Mouse (Mus musculus) stomach, embryonic 15.5 days (tissue): ENCODE measurements around the gene Rnf5. TPM values are rescaled to one million over a fixed set of nuclear protein-coding genes. Genes with fewer than 3 reads are reported as not detected.
A peak's percentile ranks its signal among the peaks of the same experiment; 100 is the strongest.

Experiments
- ATAC-seq: fragments of 200-750 bp; cut with Nextera tagmentation; 2 replicates; pipeline ENCODE4 v1.8.0; 2017; ENCODE audit warnings: low read depth, moderate number of reproducible peaks, moderate TSS enrichment; ENCODE audit not compliant: insufficient read depth, low FRiP score
- H3K27ac ChIP-seq: fragments of 300-500 bp; sonication (generic); 2 replicates; pipeline ENCODE4 v1.5.1; 2015; ENCODE audit warnings: mild to moderate bottlenecking, inconsistent platforms
- H3K27me3 ChIP-seq: fragments of 300-500 bp; sonication (generic); replicated peaks from 2 replicates; pipeline ENCODE4 v1.6.1; 2015; ENCODE audit warnings: inconsistent platforms
- H3K36me3 ChIP-seq: fragments of 300-500 bp; sonication (generic); 2 replicates; pipeline ENCODE4 v1.6.1; 2015; ENCODE audit warnings: inconsistent platforms
- H3K4me1 ChIP-seq: fragments of 300-500 bp; sonication (generic); 2 replicates; pipeline ENCODE4 v1.6.1; 2015; ENCODE audit warnings: inconsistent platforms
- H3K4me2 ChIP-seq: fragments of 300-500 bp; sonication (generic); 2 replicates; pipeline ENCODE4 v1.6.1; 2015; ENCODE audit warnings: mild to moderate bottlenecking, inconsistent platforms
- H3K4me3 ChIP-seq: fragments of 300-500 bp; sonication (generic); replicated peaks from 2 replicates; pipeline ENCODE4 v1.5.1; 2015; ENCODE audit warnings: inconsistent platforms
- H3K9ac ChIP-seq: fragments of 300-500 bp; sonication (generic); 2 replicates; pipeline ENCODE4 v1.6.1; 2015; ENCODE audit warnings: inconsistent platforms
- H3K9me3 ChIP-seq: fragments of 300-500 bp; sonication (generic); 2 replicates; pipeline ENCODE4 v1.6.1; 2016; ENCODE audit warnings: inconsistent platforms
- WGBS: fragments of 180-500 bp; shearing (Covaris S2); methylation state at CpG from one replicate; pipeline ENCODE4 v1.1.7; 2015; 5-methylcytosine and 5-hydroxymethylcytosine counted together
- polyA plus RNA-seq: library from polyadenylated mRNA; unstranded; fragments of >200 nt; fragmentation: Nextera tagmentation; extraction: Ambion mirVana; gene quantifications from 2 replicates; pipeline ENCODE4 v1.2.1, GENCODE M21; 2015

Gene Rnf5
- polyA plus RNA-seq, 1 experiment from 2014 or later = 130 TPM

DNA sequence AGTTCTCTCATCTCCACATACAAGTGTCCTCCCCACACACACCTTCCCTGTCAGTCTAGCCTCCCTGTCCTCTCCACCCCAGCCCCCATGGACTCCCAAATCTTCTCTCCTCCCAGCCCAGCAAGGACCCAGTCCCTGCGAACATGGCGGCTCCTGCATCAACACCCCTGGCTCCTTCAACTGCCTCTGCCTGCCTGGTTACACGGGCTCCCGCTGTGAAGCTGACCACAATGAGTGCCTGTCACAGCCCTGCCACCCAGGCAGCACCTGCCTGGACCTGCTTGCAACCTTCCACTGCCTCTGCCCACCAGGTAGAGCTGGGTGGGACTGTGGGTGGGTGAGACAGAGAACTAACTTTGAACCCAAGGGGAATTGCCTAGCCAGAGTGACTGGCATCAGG lies 33.6 kb downstream of the Rnf5 start:
- no peaks in the 10 kb centered on the region for H3K27me3 ChIP-seq
- H3K9me3 ChIP-seq = no peaks in the 10 kb centered on the region
- H3K9ac ChIP-seq = no peak overlapping the region
- WGBS = 67% methylated on average over 4 of the region's 4 CpGs
- H3K27ac ChIP-seq = no peak overlapping the region
- H3K4me1 ChIP-seq = no peaks in the 10 kb centered on the region
- H3K4me3 ChIP-seq = no peak overlapping the region
- ATAC-seq = no peak
- no peak overlapping the region for H3K4me2 ChIP-seq
- no peaks in the 10 kb centered on the region for H3K36me3 ChIP-seq

DNA sequence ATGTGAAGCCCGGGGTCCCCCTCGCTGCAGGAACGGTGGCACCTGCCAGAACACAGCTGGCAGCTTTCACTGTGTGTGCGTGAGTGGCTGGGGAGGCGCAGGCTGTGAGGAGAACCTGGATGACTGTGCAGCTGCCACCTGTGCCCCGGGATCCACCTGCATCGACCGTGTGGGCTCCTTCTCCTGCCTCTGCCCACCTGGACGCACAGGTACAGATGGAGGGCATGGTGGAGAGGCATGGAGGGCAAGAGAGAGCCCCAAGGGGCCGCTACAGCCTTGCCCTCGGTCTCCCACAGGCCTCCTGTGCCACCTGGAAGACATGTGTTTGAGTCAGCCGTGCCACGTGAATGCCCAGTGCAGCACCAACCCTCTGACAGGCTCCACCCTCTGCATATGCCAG lies 35.1 kb downstream of the Rnf5 start:
- 71% methylated on average over 13 of the region's 13 CpGs for WGBS
- no peak overlapping the region for H3K4me3 ChIP-seq
- H3K36me3 ChIP-seq = no peaks in the 10 kb centered on the region
- H3K4me2 ChIP-seq = no peak overlapping the region
- no peaks in the 10 kb centered on the region for H3K9me3 ChIP-seq
- ATAC-seq = no peak
- no peak overlapping the region for H3K27ac ChIP-seq
- no peak overlapping the region for H3K9ac ChIP-seq
- no peaks in the 10 kb centered on the region for H3K27me3 ChIP-seq
- peaks cover 9% of the 10 kb centered on the region; the same call in 1 of the 2 replicates for H3K4me1 ChIP-seq

DNA sequence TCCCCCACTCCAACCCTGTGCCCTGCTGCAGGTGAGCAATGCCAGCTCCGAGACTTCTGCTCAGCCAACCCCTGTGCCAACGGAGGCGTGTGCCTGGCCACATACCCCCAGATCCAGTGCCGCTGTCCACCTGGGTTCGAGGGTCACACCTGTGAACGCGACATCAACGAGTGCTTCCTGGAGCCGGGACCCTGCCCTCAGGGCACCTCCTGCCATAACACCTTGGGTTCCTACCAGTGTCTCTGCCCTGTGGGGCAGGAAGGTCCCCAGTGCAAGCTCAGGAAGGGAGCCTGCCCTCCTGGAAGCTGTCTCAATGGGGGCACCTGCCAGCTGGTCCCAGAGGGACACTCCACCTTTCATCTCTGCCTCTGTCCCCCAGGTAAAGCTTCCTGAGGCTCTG lies 36.2 kb downstream of the Rnf5 start:
- no peak overlapping the region for H3K9ac ChIP-seq
- ATAC-seq = no peak
- WGBS = 49% methylated on average over 9 of the region's 9 CpGs

DNA sequence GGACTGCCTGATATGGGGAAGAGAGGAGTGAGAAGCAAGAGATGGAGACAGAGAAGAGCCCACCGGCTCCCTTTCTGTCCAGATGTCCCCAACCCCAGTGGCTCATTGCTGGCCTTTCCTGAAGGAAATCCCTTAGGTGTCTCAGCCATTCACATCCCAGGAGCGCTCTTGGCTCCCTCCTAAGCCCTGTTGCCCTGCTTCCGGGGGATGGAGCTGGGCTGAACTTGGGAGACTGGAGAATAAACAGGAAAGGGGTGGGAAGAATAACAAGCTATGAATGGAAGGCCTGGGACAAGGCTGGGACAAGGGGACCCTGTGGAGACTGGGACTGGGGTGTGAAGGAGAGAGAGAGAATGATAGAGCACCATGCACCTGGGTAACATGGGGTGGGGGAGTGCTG lies 38.7 kb downstream of the Rnf5 start:
- 54% methylated on average over 3 of the region's 3 CpGs for WGBS
- Histone ChIP-seq H3K27me3 (no peaks in the 10 kb centered on the region), H3K9me3 (no peaks in the 10 kb centered on the region), H3K4me2 (peak overlapping the region; percentile 34), H3K4me1 (peaks cover 9% of the 10 kb centered on the region; the same call in 1 of the 2 replicates), H3K9ac (no peak overlapping the region), H3K4me3 (0 out of 2 replicates have a peak overlapping the region, but pooled peaks have one; percentile 12), H3K27ac (peak overlapping the region; percentile 63), H3K36me3 (no peaks in the 10 kb centered on the region)
- no peak for ATAC-seq

More for the DNA sequence above, 36.2 kb downstream of the Rnf5 start:
- no peak overlapping the region for H3K4me2 ChIP-seq
- H3K27me3 ChIP-seq = no peaks in the 10 kb centered on the region
- peaks cover 9% of the 10 kb centered on the region; the same call in 1 of the 2 replicates for H3K4me1 ChIP-seq
- H3K4me3 ChIP-seq = no peak overlapping the region
- no peaks in the 10 kb centered on the region for H3K9me3 ChIP-seq
- H3K36me3 ChIP-seq = no peaks in the 10 kb centered on the region
- H3K27ac ChIP-seq = no peak overlapping the region

DNA sequence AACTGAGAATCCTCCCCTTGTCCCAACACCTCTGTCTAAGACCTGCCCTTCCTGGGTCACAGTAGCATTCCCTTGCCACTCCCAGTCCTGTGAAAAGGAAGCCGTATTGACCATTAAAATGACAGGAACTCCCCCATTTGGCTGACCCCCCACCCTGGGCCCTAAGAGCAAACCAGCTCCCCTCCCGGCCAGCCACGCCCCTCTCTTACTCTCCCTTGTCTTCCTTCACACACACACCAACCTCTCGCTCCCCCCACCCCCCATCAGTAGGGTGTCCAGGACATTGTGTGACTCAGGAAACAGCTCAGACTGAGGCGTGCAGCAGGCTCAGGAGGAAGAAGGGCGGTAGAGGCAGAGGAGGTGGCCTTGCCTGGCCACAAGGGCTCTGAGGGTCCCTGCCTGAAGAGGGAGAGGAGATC lies 39.5 kb downstream of the Rnf5 start, which contains the start of gene Notch4:
Gene Notch4, plus strand, starts transcription at position 266 of the 419 bp plus-strand sequence.
- H3K4me1 ChIP-seq = peaks cover 9% of the 10 kb centered on the region; the same call in 1 of the 2 replicates
- peak within 1 kb of the TSS; percentile 34 for H3K4me2 ChIP-seq
- peak; percentile 20; the same call in 1 of the 2 replicates for ATAC-seq
- no peaks in the 10 kb centered on the region for H3K36me3 ChIP-seq
- H3K9me3 ChIP-seq = no peaks in the 10 kb centered on the region
- WGBS = 14% methylated on average over 6 of the region's 6 CpGs
- H3K27me3 ChIP-seq = no peaks in the 10 kb centered on the region
- H3K9ac ChIP-seq = no peak within 1 kb of the TSS
- peak within 1 kb of the TSS; percentile 63 for H3K27ac ChIP-seq
- H3K4me3 ChIP-seq = peak within 1 kb of the TSS; percentile 12; the same call in 1 of the 2 replicates

DNA sequence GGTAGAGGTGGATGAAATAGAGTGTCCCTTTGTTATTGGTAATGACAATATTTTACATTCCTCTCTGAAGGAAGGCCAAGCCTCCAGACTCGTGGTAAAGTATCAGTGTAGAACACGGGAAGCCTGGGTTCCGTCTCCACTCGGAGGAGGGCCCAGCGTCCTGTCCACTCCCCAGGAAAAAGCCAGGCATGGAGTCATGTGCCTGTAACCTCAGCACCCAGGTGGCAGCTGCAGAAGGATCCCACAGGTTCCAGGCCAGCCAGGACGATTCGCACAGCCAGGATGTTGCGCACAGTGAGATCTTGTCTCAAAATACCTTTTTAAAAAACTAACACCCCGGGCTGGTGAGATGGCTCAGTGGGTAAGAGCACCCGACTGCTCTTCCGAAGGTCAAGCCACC lies 40.1 kb downstream of the Rnf5 start:
- Histone ChIP-seq H3K27ac (peak overlapping the region; percentile 11; the same call in 1 of the 2 replicates), H3K36me3 (no peaks in the 10 kb centered on the region), H3K9ac (no peak overlapping the region), H3K4me2 (no peak overlapping the region), H3K4me1 (peaks cover 9% of the 10 kb centered on the region; the same call in 1 of the 2 replicates), H3K27me3 (no peaks in the 10 kb centered on the region), H3K9me3 (no peaks in the 10 kb centered on the region), H3K4me3 (no peak overlapping the region)
- WGBS = 70% methylated on average over 11 of the region's 11 CpGs
- ATAC-seq = no peak

DNA sequence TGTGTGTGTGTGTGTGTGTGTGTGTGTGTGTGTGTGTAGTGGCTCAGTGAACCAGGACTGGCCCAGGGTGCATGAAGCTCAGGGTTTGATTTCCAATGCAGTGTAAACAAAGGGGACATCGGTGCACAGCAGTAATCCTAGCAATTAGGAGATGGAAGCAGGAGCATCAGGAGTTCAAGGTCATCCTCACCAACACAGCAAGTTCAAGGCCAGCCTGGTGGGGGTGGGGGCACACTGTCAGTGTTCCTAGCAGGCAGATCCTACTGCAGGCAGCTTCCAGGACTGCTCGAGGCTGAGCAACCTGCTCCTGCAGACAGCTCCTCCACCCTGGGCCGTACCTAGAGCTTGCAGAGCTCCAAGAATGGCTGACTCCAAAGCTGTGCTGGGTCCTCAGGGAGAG lies 40.9 kb downstream of the Rnf5 start:
- H3K9ac ChIP-seq = no peak overlapping the region
- 50% methylated on average over 3 of the region's 3 CpGs for WGBS
- no peak overlapping the region for H3K4me3 ChIP-seq
- no peaks in the 10 kb centered on the region for H3K27me3 ChIP-seq
- H3K4me1 ChIP-seq = peaks cover 9% of the 10 kb centered on the region; the same call in 1 of the 2 replicates
- no peaks in the 10 kb centered on the region for H3K36me3 ChIP-seq
- H3K4me2 ChIP-seq = no peak overlapping the region
- no peak overlapping the region for H3K27ac ChIP-seq
- ATAC-seq = no peak
- H3K9me3 ChIP-seq = no peaks in the 10 kb centered on the region

DNA sequence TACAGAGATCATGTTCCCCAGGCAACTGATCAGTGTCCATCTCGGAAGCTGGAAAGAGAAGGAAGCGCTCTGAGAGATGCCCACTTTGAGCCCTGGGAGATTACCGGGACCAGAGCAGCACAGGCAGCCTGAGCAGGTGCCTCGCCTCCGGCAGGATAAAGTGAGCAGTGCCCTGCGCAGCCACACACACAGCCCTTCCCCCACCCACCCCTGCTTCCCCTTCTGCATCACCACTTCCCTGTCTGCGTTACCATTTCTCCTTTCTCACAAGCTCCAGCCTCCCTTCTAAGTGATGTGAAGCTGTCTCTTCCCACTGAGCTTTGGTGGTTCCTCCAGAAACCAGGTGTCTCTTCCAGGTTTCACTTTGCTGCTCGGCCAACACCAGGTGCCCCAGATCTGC lies 42.3 kb downstream of the Rnf5 start:
- H3K4me3 ChIP-seq = no peak overlapping the region
- H3K27ac ChIP-seq = peak overlapping the region; percentile 62; the same call in 1 of the 2 replicates
- ATAC-seq = no peak
- H3K36me3 ChIP-seq = no peaks in the 10 kb centered on the region
- H3K4me1 ChIP-seq = peaks cover 9% of the 10 kb centered on the region; the same call in 1 of the 2 replicates
- 54% methylated on average over 8 of the region's 8 CpGs for WGBS
- H3K9ac ChIP-seq = no peak overlapping the region
- H3K27me3 ChIP-seq = no peaks in the 10 kb centered on the region
- no peaks in the 10 kb centered on the region for H3K9me3 ChIP-seq
- H3K4me2 ChIP-seq = no peak overlapping the region

DNA sequence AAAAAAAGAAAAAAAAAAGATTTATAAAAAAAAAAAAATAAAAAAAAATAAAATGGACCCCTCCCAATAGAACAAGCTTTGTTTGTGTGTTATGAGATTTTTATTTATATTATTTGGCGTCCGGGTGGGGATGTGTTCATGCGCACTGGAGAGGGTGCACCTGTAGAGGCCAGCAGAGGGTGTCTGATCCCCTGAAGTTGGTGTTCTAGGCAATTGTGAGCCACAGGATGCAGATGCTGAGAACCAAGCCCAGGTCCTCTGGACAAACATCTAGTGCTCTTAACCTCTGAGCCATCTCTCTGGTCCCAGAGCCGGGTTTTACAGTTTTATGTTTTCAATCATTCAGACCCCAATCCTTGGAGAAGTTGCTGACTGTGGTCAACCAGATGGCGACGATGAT lies 43.1 kb downstream of the Rnf5 start:
- Histone ChIP-seq H3K4me1 (peaks cover 9% of the 10 kb centered on the region; the same call in 1 of the 2 replicates), H3K9ac (no peak overlapping the region), H3K36me3 (no peaks in the 10 kb centered on the region), H3K4me2 (no peak overlapping the region), H3K27me3 (no peaks in the 10 kb centered on the region), H3K9me3 (no peaks in the 10 kb centered on the region), H3K4me3 (no peak overlapping the region), H3K27ac (no peak overlapping the region)
- 88% methylated on average over 6 of the region's 6 CpGs for whole genome bisulfite sequencing
- ATAC-seq = no peak

DNA sequence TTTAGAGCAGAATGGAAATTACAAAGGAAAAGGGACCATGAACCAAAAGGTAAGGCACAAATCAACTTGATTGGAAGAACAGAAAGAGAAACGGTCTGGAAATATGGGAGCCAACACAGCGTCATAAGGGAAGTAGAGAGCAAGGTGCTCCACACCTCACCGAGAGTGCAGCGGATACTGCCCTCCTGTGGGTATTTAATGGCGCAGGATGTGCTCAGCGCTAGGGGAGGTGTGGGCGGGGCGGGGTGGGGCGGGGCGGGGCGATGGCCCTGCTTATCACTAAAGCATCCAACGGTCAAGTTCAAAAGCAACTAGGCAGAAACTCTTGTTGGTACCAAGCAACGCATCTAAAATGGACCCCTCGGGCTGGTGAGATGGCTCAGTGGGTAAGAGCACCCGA lies 43.6 kb downstream of the Rnf5 start:
- ATAC-seq = 0 out of 2 replicates have a peak, but pooled peaks have one; percentile 30
- H3K36me3 ChIP-seq = no peaks in the 10 kb centered on the region
- no peaks in the 10 kb centered on the region for H3K9me3 ChIP-seq
- peaks cover 9% of the 10 kb centered on the region; the same call in 1 of the 2 replicates for H3K4me1 ChIP-seq
- H3K4me2 ChIP-seq = no peak overlapping the region
- no peak overlapping the region for H3K4me3 ChIP-seq
- H3K27me3 ChIP-seq = no peaks in the 10 kb centered on the region
- H3K27ac ChIP-seq = no peak overlapping the region
- no peak overlapping the region for H3K9ac ChIP-seq
- WGBS = 24% methylated on average over 15 of the region's 15 CpGs

DNA sequence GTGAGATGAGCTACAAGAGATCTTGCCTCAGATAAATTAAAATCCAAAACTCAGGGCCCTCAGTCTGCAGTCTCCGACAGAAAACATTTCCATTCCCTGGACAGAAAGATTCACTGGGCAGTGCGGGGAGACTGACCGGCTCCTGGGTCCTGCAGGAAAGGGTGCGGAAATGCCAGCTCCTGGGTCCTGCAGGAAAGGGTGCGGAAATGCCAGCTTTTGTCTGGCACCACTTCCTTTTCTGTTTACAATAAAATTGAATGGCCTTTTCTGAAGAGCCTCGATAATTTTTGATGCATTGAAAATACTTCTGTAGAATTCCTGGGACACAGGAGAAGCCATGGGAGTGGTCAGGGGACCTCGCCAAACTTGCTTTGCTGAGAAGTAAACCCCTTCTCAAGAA lies 44.4 kb downstream of the Rnf5 start:
- H3K27ac ChIP-seq = no peak overlapping the region
- H3K4me2 ChIP-seq = no peak overlapping the region
- peaks cover 2% of the 10 kb centered on the region; the same call in 1 of the 2 replicates for H3K4me1 ChIP-seq
- WGBS = 80% methylated on average over 7 of the region's 7 CpGs
- H3K9me3 ChIP-seq = no peaks in the 10 kb centered on the region
- H3K4me3 ChIP-seq = no peak overlapping the region
- H3K9ac ChIP-seq = no peak overlapping the region
- no peaks in the 10 kb centered on the region for H3K27me3 ChIP-seq
- no peaks in the 10 kb centered on the region for H3K36me3 ChIP-seq
- ATAC-seq = no peak

DNA sequence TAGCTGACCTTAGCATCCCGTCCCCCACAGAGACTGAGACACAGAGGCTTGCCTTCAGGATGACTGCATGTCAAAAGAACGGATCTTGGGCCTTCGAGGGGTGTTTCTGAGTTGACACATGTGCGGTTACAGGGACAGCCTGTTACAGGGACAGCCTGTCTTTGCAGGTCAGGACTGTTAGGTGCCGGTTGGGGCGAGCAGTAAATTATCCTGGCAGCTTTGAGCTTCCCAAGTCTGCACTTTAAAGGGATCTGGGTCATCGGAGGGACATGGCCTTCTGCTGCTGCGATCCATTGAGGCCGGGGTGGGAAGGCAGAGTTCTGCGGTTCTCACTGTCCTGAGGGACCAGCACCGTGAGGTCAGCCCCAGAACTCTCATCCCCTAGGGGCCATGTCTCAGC lies 46.1 kb downstream of the Rnf5 start:
- Histone ChIP-seq H3K9me3 (no peaks in the 10 kb centered on the region), H3K4me2 (no peak overlapping the region), H3K4me1 (no peaks in the 10 kb centered on the region), H3K36me3 (no peaks in the 10 kb centered on the region), H3K27ac (no peak overlapping the region), H3K27me3 (no peaks in the 10 kb centered on the region), H3K9ac (no peak overlapping the region), H3K4me3 (no peak overlapping the region)
- 67% methylated on average over 11 of the region's 11 CpGs for WGBS
- ATAC-seq = no peak

DNA sequence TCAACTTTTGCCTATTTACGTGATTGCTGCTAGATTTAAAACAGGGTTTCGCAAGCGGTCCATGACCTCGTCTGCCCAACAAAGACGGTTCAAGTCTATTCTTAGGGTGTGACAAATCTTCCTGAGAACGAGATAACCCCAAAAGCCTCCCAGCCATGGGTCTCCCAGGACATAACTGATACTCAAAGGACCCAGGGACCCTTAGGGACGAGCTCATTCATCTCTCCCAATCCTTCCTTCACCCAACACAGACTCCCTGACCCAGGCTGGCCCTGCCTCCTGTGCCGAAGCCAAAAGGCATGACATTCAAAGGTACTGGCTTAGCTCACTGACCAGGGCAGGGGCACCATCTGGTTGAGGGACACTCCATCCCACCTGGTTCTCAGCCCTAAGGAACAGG lies 47.1 kb downstream of the Rnf5 start:
- H3K27me3 ChIP-seq = no peaks in the 10 kb centered on the region
- no peak for ATAC-seq

More for the DNA sequence above, 47.1 kb downstream of the Rnf5 start:
- WGBS = 84% methylated on average over 8 of the region's 8 CpGs
- no peaks in the 10 kb centered on the region for H3K4me1 ChIP-seq
- no peak overlapping the region for H3K4me2 ChIP-seq
- no peak overlapping the region for H3K27ac ChIP-seq
- H3K9me3 ChIP-seq = no peaks in the 10 kb centered on the region
- no peak overlapping the region for H3K4me3 ChIP-seq
- no peak overlapping the region for H3K9ac ChIP-seq
- H3K36me3 ChIP-seq = no peaks in the 10 kb centered on the region
